Mouse (Mus musculus) heart, postnatal 0 days (tissue): ENCODE measurements at regions not wholly inside any gene's neighbourhood (a gene's known extent, or its start where the extent isn't known, plus 50 kb on each side); places are given as distances from the start of the nearest gene placed in this dataset.

Source experiments
- CTCF ChIP-seq: IDR thresholded peaks from 2 replicates; pipeline ENCODE4 v1.5.1; 2016; ENCODE audit warnings: antibody characterized with exemption, control low read depth, low read depth
- EP300 ChIP-seq: IDR thresholded peaks from 2 replicates; pipeline ENCODE4 v1.6.1; 2016; ENCODE audit warnings: antibody characterized with exemption, low read depth

DNA sequence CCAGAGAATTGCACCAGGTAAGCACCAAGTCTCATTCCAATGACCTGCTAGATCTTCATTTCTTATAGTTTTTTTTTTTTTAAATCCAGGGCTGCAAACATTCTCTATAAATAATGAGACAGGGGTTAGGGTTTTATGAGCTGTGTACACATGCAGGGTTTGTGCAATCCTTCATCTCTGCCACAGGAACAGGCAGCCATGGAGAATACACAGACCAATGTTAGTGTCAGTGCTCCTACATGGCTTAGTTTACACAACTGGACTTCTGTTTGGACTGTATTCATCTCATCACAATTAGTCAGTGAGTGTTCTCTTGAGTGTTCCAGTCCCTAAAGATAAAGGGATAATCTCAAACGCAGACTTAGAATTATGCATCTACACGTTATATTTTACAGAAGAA, 620.0 kb downstream of the Rnf144a start:
- TF ChIP-seq CTCF (no peak), EP300 (no peak)
